Mouse (Mus musculus): ENCODE data around the gene Bmp7. TPM values are rescaled to one million over a fixed set of nuclear protein-coding genes. Genes with fewer than 3 reads are reported as not detected.

Bmp7 gene
- polyA plus RNA-seq, 1 experiment = 25.3 TPM

GRCm38 (mm10) chr2:172904614-172905013, 35.5 kb downstream of the Bmp7 start:
- peaks cover 23% of the 10 kb centered on the region for H3K4me1 ChIP-seq (replicated peaks; ENCODE audit: control insufficient read depth, insufficient read depth, low read length)
- no peak overlapping the region for H3K4me3 ChIP-seq (ENCODE audit: control insufficient read depth, insufficient read depth, low read length)
- H3K27me3 ChIP-seq (ENCODE audit: control insufficient read depth, insufficient read depth, low read length) = no peaks in the 10 kb centered on the region
- H3K36me3 ChIP-seq (ENCODE audit: control insufficient read depth, insufficient read depth, low read length) = no peaks in the 10 kb centered on the region
- DNase-seq = no peak
- H3K27ac ChIP-seq (ENCODE audit: control insufficient read depth, insufficient read depth, low read length) = no peak overlapping the region
- 74% methylated on average over 6 of the region's 6 CpGs for WGBS
- TF ChIP-seq CTCF (IDR thresholded peaks at IDR 0.05; ENCODE audit: borderline replicate concordance, control insufficient read depth, extremely low read depth, insufficient read depth, low read length, poor library complexity) = no peak
- TF ChIP-seq POLR2A (IDR thresholded peaks at IDR 0.05; ENCODE audit: control insufficient read depth, extremely low read depth, insufficient read depth, low read length, poor library complexity) = no peak

DNA sequence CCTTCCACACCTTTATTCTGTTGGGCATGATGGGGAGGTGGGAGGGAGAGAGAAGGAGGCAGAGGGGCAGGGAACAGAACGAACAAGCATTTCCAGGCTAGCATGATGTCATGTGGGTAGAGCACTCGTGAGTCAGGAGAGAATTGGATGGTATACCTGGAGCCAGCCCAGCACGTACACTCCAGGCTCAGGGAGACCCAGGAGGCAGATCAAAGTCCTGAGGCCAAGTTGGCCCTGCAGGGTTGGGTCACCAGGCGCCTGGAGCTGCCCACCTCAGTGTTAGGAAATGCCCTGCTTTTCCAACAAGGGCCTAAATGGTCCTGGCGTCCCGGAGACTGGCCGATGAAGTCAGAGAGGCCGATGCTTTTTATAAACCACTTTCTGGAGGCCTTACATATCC, 36.6 kb downstream of the Bmp7 start:
- no peak for DNase-seq

DNA sequence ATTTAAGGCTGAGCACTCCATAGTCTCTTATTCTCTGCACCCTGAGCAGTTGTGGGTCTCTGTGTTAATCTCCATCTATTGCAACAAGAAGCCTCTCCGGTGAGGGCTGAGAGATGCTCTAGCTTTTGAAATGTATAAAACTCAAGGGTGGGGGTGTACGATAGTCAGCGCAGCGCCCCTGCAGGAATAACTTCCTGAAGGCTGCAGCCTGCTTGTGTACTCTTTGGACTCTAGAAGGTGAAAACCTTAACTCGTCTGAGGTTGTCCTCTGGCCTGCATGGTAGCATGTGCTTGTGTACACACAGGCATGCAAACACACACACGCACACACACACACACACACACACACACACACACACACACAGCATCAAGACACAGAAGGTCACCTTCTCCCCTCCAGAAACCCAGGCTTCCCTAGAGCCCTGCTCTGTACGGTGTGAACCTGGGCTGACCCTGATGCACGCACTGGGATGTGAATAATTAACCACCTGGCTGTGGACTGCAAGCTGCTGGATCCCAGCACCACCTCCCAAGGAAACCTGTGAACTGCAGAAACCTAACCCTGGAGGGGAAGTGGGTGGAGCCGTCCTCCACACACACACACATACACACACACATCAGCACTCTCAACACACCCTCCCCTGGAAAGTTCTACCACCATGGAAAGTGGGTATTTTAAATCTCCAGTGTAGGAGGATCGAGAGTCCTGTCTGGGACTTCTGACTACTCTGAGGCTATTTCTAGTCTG, 39.0 kb downstream of the Bmp7 start:
- Histone ChIP-seq H3K4me1 (replicated peaks; ENCODE audit: control insufficient read depth, insufficient read depth, low read length) (peaks cover 19% of the 10 kb centered on the region), H3K36me3 (ENCODE audit: control insufficient read depth, insufficient read depth, low read length) (no peaks in the 10 kb centered on the region), H3K27ac (ENCODE audit: control insufficient read depth, insufficient read depth, low read length) (no peak overlapping the region), H3K4me3 (ENCODE audit: control insufficient read depth, insufficient read depth, low read length) (no peak overlapping the region), H3K27me3 (ENCODE audit: control insufficient read depth, insufficient read depth, low read length) (no peaks in the 10 kb centered on the region)
- no peak for DNase-seq
- WGBS = 74% methylated on average over 10 of the region's 10 CpGs
- no peak for TF ChIP-seq POLR2A (IDR thresholded peaks at IDR 0.05; ENCODE audit: control insufficient read depth, extremely low read depth, insufficient read depth, low read length, poor library complexity)
- no peak for TF ChIP-seq CTCF (IDR thresholded peaks at IDR 0.05; ENCODE audit: borderline replicate concordance, control insufficient read depth, extremely low read depth, insufficient read depth, low read length, poor library complexity)

More for the DNA sequence above, 36.6 kb downstream of the Bmp7 start:
- WGBS = 95% methylated on average over 8 of the region's 8 CpGs
- Histone ChIP-seq H3K27me3 (ENCODE audit: control insufficient read depth, insufficient read depth, low read length) (no peaks in the 10 kb centered on the region), H3K4me3 (ENCODE audit: control insufficient read depth, insufficient read depth, low read length) (no peak overlapping the region), H3K36me3 (ENCODE audit: control insufficient read depth, insufficient read depth, low read length) (no peaks in the 10 kb centered on the region), H3K4me1 (replicated peaks; ENCODE audit: control insufficient read depth, insufficient read depth, low read length) (peaks cover 19% of the 10 kb centered on the region), H3K27ac (ENCODE audit: control insufficient read depth, insufficient read depth, low read length) (no peak overlapping the region)
- TF ChIP-seq CTCF (IDR thresholded peaks at IDR 0.05; ENCODE audit: borderline replicate concordance, control insufficient read depth, extremely low read depth, insufficient read depth, low read length, poor library complexity) (no peak), POLR2A (IDR thresholded peaks at IDR 0.05; ENCODE audit: control insufficient read depth, extremely low read depth, insufficient read depth, low read length, poor library complexity) (no peak)

DNA sequence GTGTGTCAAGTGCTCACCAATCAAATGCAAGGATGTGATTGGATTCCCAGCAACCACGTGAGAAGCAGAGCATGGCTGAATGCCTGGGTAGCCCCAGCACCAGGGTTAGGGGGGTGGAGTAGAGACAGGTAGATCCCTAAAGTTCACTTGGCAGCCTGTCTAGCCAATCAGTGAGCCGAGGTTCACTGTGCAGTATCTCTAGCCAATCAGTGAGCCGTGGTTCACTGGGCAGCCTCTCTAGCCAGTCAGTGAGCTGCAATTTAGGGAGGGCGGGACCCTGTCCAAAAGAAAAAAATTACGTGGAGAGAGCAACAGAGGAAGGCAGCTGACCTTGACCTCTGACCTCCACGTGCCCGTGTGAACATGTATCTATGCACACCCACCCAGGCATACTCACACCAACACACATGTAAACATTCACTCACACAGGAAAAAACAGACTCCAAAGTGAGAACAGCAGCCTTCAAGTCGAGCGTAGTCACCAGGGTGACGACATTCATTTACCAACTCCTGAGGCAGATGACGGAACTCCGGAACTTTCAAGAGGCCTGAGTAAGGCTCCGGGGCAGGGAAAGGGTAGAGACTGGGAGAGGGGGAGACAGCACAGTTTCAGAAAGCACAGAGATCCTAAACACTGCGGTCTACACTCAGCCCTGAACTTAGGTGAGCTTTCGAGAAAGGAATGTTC, 50.2 kb downstream of the Bmp7 start:
- Histone ChIP-seq H3K4me1 (replicated peaks; ENCODE audit: control insufficient read depth, insufficient read depth, low read length) (no peaks in the 10 kb centered on the region), H3K27ac (ENCODE audit: control insufficient read depth, insufficient read depth, low read length) (no peak overlapping the region), H3K27me3 (ENCODE audit: control insufficient read depth, insufficient read depth, low read length) (no peaks in the 10 kb centered on the region), H3K36me3 (ENCODE audit: control insufficient read depth, insufficient read depth, low read length) (no peaks in the 10 kb centered on the region), H3K4me3 (ENCODE audit: control insufficient read depth, insufficient read depth, low read length) (no peak overlapping the region)
- TF ChIP-seq POLR2A (IDR thresholded peaks at IDR 0.05; ENCODE audit: control insufficient read depth, extremely low read depth, insufficient read depth, low read length, poor library complexity) = no peak
- TF ChIP-seq CTCF (IDR thresholded peaks at IDR 0.05; ENCODE audit: borderline replicate concordance, control insufficient read depth, extremely low read depth, insufficient read depth, low read length, poor library complexity) = no peak
- WGBS = 90% methylated on average over 15 of the region's 15 CpGs
- no peak for DNase-seq

- TF ChIP-seq POLR2A (IDR thresholded peaks at IDR 0.05; ENCODE audit: control insufficient read depth, extremely low read depth, insufficient read depth, low read length, poor library complexity) (no peak), CTCF (IDR thresholded peaks at IDR 0.05; ENCODE audit: borderline replicate concordance, control insufficient read depth, extremely low read depth, insufficient read depth, low read length, poor library complexity) (no peak)
- Histone ChIP-seq H3K27ac (ENCODE audit: control insufficient read depth, insufficient read depth, low read length) (no peak overlapping the region), H3K4me1 (replicated peaks; ENCODE audit: control insufficient read depth, insufficient read depth, low read length) (no peaks in the 10 kb centered on the region), H3K36me3 (ENCODE audit: control insufficient read depth, insufficient read depth, low read length) (no peaks in the 10 kb centered on the region), H3K4me3 (ENCODE audit: control insufficient read depth, insufficient read depth, low read length) (no peak overlapping the region), H3K27me3 (ENCODE audit: control insufficient read depth, insufficient read depth, low read length) (no peaks in the 10 kb centered on the region)
- DNase-seq = no peak
- WGBS = 92% methylated on average over 12 of the region's 12 CpGs
These were observed 50.9 kb downstream of the Bmp7 start for GRCm38 (mm10) chr2:172889222-172889621.

DNA sequence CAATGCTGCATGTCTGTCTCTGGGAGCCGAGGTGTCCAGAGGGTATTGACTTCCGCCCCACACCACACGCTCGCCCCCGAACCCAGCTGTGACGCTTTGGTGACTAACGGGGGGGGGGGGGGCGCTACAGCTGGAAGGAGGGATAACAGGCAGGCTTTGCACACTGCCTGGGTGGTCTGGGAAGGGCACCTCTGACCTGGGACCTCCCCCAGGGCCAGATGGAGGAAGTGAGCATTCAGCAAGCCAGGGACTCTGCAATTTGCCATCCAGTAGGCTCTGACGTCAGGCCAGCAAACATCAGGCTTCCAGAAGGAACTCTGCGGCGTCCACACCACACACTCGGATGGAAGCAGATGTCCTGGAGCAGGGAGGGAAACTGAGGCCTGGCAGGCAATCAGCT, 52.0 kb downstream of the Bmp7 start:
- TF ChIP-seq CTCF (IDR thresholded peaks at IDR 0.05; ENCODE audit: borderline replicate concordance, control insufficient read depth, extremely low read depth, insufficient read depth, low read length, poor library complexity) (no peak), POLR2A (IDR thresholded peaks at IDR 0.05; ENCODE audit: control insufficient read depth, extremely low read depth, insufficient read depth, low read length, poor library complexity) (no peak)
- WGBS = 86% methylated on average over 12 of the region's 12 CpGs
- no peaks in the 10 kb centered on the region for H3K36me3 ChIP-seq (ENCODE audit: control insufficient read depth, insufficient read depth, low read length)
- H3K4me1 ChIP-seq (replicated peaks; ENCODE audit: control insufficient read depth, insufficient read depth, low read length) = no peaks in the 10 kb centered on the region
- H3K4me3 ChIP-seq (ENCODE audit: control insufficient read depth, insufficient read depth, low read length) = no peak overlapping the region
- DNase-seq = no peak
- no peaks in the 10 kb centered on the region for H3K27me3 ChIP-seq (ENCODE audit: control insufficient read depth, insufficient read depth, low read length)
- no peak overlapping the region for H3K27ac ChIP-seq (ENCODE audit: control insufficient read depth, insufficient read depth, low read length)
